Mouse (Mus musculus): ENCODE measurements around the gene Ttll10.

Gene Ttll10

DNA sequence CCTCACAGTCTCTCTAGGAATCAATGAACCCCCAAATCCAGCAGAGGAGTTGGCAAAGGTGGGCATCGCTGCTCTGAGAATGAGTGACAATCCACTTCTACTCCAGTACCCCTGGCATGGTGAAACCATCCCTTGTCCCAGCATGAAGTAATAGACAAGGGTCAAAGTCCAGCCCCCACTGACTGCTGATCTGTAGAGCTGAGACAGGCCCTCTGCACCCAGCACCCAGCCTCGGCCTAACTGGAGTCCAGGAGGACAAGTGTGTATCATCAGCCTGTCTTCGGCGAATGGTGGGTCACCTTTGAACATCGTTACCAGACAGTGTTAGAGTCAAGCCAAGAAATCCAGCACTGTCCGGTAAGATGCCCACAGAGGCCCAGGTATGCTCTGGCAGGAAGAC, 4.6 kb downstream of the Ttll10 start:
- no peak for DNase-seq (ENCODE audit: low read depth, low spot score)

GRCm38 (mm10) chr4:156054130-156054529, 5.1 kb downstream of the Ttll10 start:
- Histone ChIP-seq H3K27me3 (ENCODE audit: control insufficient read depth, insufficient read depth, low read length, poor library complexity, severe bottlenecking) (no peaks in the 10 kb centered on the region), H3K36me3 (ENCODE audit: control insufficient read depth, insufficient read depth, low read length, poor library complexity, severe bottlenecking) (no peaks in the 10 kb centered on the region)
- DNase-seq (ENCODE audit: low read depth, low spot score) = no peak

More for the DNA sequence above, 4.6 kb downstream of the Ttll10 start:
- Histone ChIP-seq H3K27me3 (ENCODE audit: control insufficient read depth, insufficient read depth, low read length, poor library complexity, severe bottlenecking) (no peaks in the 10 kb centered on the region), H3K36me3 (ENCODE audit: control insufficient read depth, insufficient read depth, low read length, poor library complexity, severe bottlenecking) (no peaks in the 10 kb centered on the region)

GRCm38 (mm10) chr4:156053113-156053512, 6.1 kb downstream of the Ttll10 start:
- H3K27me3 ChIP-seq (ENCODE audit: control insufficient read depth, insufficient read depth, low read length, poor library complexity, severe bottlenecking) = no peaks in the 10 kb centered on the region
- no peak for DNase-seq (ENCODE audit: low read depth, low spot score)
- H3K36me3 ChIP-seq (ENCODE audit: control insufficient read depth, insufficient read depth, low read length, poor library complexity, severe bottlenecking) = no peaks in the 10 kb centered on the region

- no peaks in the 10 kb centered on the region for H3K36me3 ChIP-seq (ENCODE audit: control insufficient read depth, insufficient read depth, low read length, poor library complexity, severe bottlenecking)
- no peaks in the 10 kb centered on the region for H3K27me3 ChIP-seq (ENCODE audit: control insufficient read depth, insufficient read depth, low read length, poor library complexity, severe bottlenecking)
- DNase-seq (ENCODE audit: low read depth, low spot score) = no peak
These were observed 8.7 kb downstream of the Ttll10 start for GRCm38 (mm10) chr4:156050391-156050980.

DNA sequence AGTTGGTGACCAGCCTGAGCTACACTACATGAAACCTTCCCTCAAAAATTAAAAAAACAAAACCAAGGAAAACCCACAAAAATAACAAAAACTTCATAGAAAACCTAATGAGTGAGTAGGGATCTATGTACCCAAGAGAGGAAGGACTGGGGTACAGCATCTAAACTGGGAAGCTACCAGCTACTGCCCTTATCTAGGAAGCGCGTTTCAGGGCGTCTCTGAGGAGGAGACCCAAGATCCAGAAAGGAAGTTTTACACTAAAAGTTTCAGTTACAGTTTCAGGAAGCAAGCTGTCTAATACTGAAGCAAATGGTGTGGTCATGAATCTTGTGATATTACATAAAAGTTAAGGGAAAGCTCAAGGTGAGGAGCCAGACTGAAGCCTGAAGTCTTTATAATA, 9.4 kb downstream of the Ttll10 start:
- H3K36me3 ChIP-seq (ENCODE audit: control insufficient read depth, insufficient read depth, low read length, poor library complexity, severe bottlenecking) = no peaks in the 10 kb centered on the region
- DNase-seq (ENCODE audit: low read depth, low spot score) = no peak

GRCm38 (mm10) chr4:156044754-156045153, 14.5 kb downstream of the Ttll10 start:
- Histone ChIP-seq H3K27me3 (ENCODE audit: control insufficient read depth, insufficient read depth, low read length, poor library complexity, severe bottlenecking) (no peaks in the 10 kb centered on the region), H3K36me3 (ENCODE audit: control insufficient read depth, insufficient read depth, low read length, poor library complexity, severe bottlenecking) (no peaks in the 10 kb centered on the region)
- no peak for DNase-seq (ENCODE audit: low read depth, low spot score)

More for the DNA sequence above, 9.4 kb downstream of the Ttll10 start:
- no peaks in the 10 kb centered on the region for H3K27me3 ChIP-seq (ENCODE audit: control insufficient read depth, insufficient read depth, low read length, poor library complexity, severe bottlenecking)

- peak; percentile 25 for DNase-seq (ENCODE audit: low read depth, low spot score)
These were observed 24.3 kb downstream of the Ttll10 start for GRCm38 (mm10) chr4:156034901-156035300.

DNA sequence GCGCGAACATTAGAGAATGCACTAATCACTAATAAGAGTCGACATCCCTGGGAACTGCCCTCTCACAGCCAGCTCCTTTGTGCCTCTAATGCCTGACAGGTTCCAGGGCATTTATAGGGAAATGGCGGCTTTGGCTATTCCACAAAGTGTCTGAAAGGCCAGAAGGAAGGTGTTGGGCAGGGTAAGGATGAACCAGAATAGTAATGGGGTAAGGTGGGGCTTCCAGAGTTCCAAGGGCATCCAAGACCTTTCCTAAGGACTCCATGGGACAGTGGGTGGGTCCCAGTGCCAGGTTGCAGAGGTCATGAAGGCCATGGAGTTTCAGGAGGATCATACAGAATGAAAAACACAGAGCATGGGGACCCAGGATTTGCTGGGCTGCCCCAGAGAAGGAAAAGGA, 24.9 kb downstream of the Ttll10 start:
- Histone ChIP-seq H3K27me3 (ENCODE audit: control insufficient read depth, insufficient read depth, low read length, poor library complexity, severe bottlenecking) (no peaks in the 10 kb centered on the region), H3K36me3 (ENCODE audit: control insufficient read depth, insufficient read depth, low read length, poor library complexity, severe bottlenecking) (no peaks in the 10 kb centered on the region)
- DNase-seq (ENCODE audit: low read depth, low spot score) = no peak

More at GRCm38 (mm10) chr4:156034901-156035300, 24.3 kb downstream of the Ttll10 start:
- H3K27me3 ChIP-seq (ENCODE audit: control insufficient read depth, insufficient read depth, low read length, poor library complexity, severe bottlenecking) = no peaks in the 10 kb centered on the region
- no peaks in the 10 kb centered on the region for H3K36me3 ChIP-seq (ENCODE audit: control insufficient read depth, insufficient read depth, low read length, poor library complexity, severe bottlenecking)

GRCm38 (mm10) chr4:156033476-156034119, 25.6 kb downstream of the Ttll10 start:
- H3K27me3 ChIP-seq (ENCODE audit: control insufficient read depth, insufficient read depth, low read length, poor library complexity, severe bottlenecking) = no peaks in the 10 kb centered on the region
- H3K36me3 ChIP-seq (ENCODE audit: control insufficient read depth, insufficient read depth, low read length, poor library complexity, severe bottlenecking) = no peaks in the 10 kb centered on the region
- peak; percentile 76 for DNase-seq (ENCODE audit: low read depth, low spot score)

GRCm38 (mm10) chr4:156032856-156033255, 26.4 kb downstream of the Ttll10 start:
- Histone ChIP-seq H3K36me3 (ENCODE audit: control insufficient read depth, insufficient read depth, low read length, poor library complexity, severe bottlenecking) (no peaks in the 10 kb centered on the region), H3K27me3 (ENCODE audit: control insufficient read depth, insufficient read depth, low read length, poor library complexity, severe bottlenecking) (no peaks in the 10 kb centered on the region)
- no peak for DNase-seq (ENCODE audit: low read depth, low spot score)

GRCm38 (mm10) chr4:156031593-156032391, 27.4 kb downstream of the Ttll10 start:
- no peaks in the 10 kb centered on the region for H3K36me3 ChIP-seq (ENCODE audit: control insufficient read depth, insufficient read depth, low read length, poor library complexity, severe bottlenecking)
- DNase-seq (ENCODE audit: low read depth, low spot score) = peak; percentile 69
- H3K27me3 ChIP-seq (ENCODE audit: control insufficient read depth, insufficient read depth, low read length, poor library complexity, severe bottlenecking) = no peaks in the 10 kb centered on the region

GRCm38 (mm10) chr4:156031255-156031592, 28.0 kb downstream of the Ttll10 start:
- DNase-seq (ENCODE audit: low read depth, low spot score) = no peak
- Histone ChIP-seq H3K27me3 (ENCODE audit: control insufficient read depth, insufficient read depth, low read length, poor library complexity, severe bottlenecking) (no peaks in the 10 kb centered on the region), H3K36me3 (ENCODE audit: control insufficient read depth, insufficient read depth, low read length, poor library complexity, severe bottlenecking) (no peaks in the 10 kb centered on the region)

DNA sequence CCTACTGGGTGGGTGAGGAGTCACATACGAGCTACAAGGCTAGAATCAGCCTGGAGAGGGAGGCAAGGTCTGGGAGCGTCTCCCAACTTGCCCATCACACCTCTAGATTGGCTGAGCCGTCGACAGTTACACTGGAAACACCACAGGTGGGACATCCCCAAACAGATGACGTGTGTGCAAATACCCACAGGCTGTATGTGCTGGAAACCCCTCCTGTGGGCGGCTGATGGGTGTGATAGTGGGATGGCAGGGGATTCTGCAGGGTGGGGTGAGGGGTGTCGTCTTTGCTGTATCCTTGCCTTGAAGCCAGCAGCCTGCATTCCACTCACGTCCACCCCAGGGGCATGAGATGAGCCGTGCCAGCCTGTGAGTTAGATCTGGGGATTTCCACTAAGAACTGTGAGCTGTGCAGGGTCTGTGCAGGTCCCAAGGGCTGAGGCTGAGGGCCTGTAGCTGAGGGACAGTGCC, 28.5 kb downstream of the Ttll10 start:
- no peaks in the 10 kb centered on the region for H3K27me3 ChIP-seq (ENCODE audit: control insufficient read depth, insufficient read depth, low read length, poor library complexity, severe bottlenecking)
- DNase-seq (ENCODE audit: low read depth, low spot score) = no peak
- H3K36me3 ChIP-seq (ENCODE audit: control insufficient read depth, insufficient read depth, low read length, poor library complexity, severe bottlenecking) = no peaks in the 10 kb centered on the region

GRCm38 (mm10) chr4:156028580-156028979, 30.6 kb downstream of the Ttll10 start:
- DNase-seq (ENCODE audit: low read depth, low spot score) = no peak
- H3K27me3 ChIP-seq (ENCODE audit: control insufficient read depth, insufficient read depth, low read length, poor library complexity, severe bottlenecking) = no peaks in the 10 kb centered on the region
- no peaks in the 10 kb centered on the region for H3K36me3 ChIP-seq (ENCODE audit: control insufficient read depth, insufficient read depth, low read length, poor library complexity, severe bottlenecking)

DNA sequence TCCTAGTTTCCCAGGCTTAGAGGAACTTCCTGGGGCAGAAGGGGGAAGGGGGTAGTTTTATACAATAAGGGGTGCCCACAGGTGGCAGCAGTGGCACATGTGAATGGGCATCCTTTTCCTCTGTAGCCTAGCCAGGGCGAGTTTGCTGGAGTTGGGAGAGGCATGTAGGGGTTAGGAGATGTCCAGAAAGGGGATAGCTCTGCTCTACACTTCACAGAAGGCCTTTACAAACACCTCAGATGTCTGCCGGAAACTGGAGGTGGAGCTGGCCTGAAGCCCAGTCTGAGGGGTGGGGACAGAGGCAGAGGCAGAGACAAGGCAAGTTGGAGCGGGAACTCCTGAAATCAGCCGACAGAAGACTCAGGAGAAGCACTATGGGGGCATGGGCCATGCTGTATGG, 33.2 kb downstream of the Ttll10 start, which contains the start of gene Tnfrsf18:
Tnfrsf18 (plus strand) TSS at position 152 of the 400 bp plus-strand sequence.
- DNase-seq (ENCODE audit: low read depth, low spot score) = peak; percentile 63
- Histone ChIP-seq H3K36me3 (ENCODE audit: control insufficient read depth, insufficient read depth, low read length, poor library complexity, severe bottlenecking) (no peaks in the 10 kb centered on the region), H3K27me3 (ENCODE audit: control insufficient read depth, insufficient read depth, low read length, poor library complexity, severe bottlenecking) (no peaks in the 10 kb centered on the region)

Measured in splenic B cell, adult 2 months (primary cell).